Mouse (Mus musculus) heart, postnatal 0 days (tissue): ENCODE measurements around the gene Ggcx. TPM values are rescaled to one million over a fixed set of nuclear protein-coding genes. Genes with fewer than 3 reads are reported as not detected.
"Not testable (repeated sequence)": the region's sequence is repeated elsewhere in the genome, so short reads cannot be mapped to it uniquely, and the experiment has no call there.

Experiments used
- ATAC-seq: fragments of 200-750 bp; cut with Nextera tagmentation; 2 replicates; pipeline ENCODE4 v1.8.0; 2017; ENCODE audit warnings: low read depth, moderate number of reproducible peaks, moderate library complexity; ENCODE audit not compliant: insufficient read depth
- DNase-seq: peaks from one replicate; pipeline ENCODE4 v3.0.0-alpha.2; 2016; ENCODE audit warnings: low spot score
- H3K27ac ChIP-seq: fragments of 300-500 bp; sonication (generic); 2 replicates; pipeline ENCODE4 v1.5.1; 2014; ENCODE audit warnings: low read depth, mild to moderate bottlenecking
- H3K27me3 ChIP-seq: fragments of 300-500 bp; sonication (generic); 2 replicates; pipeline ENCODE4 v1.6.1; 2014; ENCODE audit warnings: low read length, mixed read lengths; ENCODE audit not compliant: control insufficient read depth, insufficient read depth
- H3K36me3 ChIP-seq: fragments of 300-500 bp; sonication (generic); replicated peaks from 2 replicates; pipeline ENCODE4 v1.6.1; 2014; ENCODE audit warnings: low read length, mixed read lengths; ENCODE audit not compliant: control insufficient read depth, insufficient read depth
- H3K4me1 ChIP-seq: fragments of 300-500 bp; sonication (generic); 2 replicates; pipeline ENCODE4 v1.6.1; 2014; ENCODE audit warnings: antibody characterized with exemption; ENCODE audit not compliant: control insufficient read depth, insufficient read depth
- H3K4me2 ChIP-seq: fragments of 300-500 bp; sonication (generic); 2 replicates; pipeline ENCODE4 v1.6.1; 2014; ENCODE audit warnings: low read depth, mild to moderate bottlenecking, low read length, moderate library complexity
- H3K4me3 ChIP-seq: fragments of 300-500 bp; sonication (generic); 2 replicates; pipeline ENCODE4 v1.5.1; 2014; ENCODE audit warnings: low read depth, low read length
- H3K9ac ChIP-seq: fragments of 300-500 bp; sonication (generic); replicated peaks from 2 replicates; pipeline ENCODE4 v1.6.1; 2014; ENCODE audit warnings: low read depth, low read length, mixed read lengths
- H3K9me3 ChIP-seq: fragments of 300-500 bp; sonication (generic); replicated peaks from 2 replicates; pipeline ENCODE4 v1.6.1; 2016; ENCODE audit warnings: low read length; ENCODE audit not compliant: control insufficient read depth
- CTCF ChIP-seq: IDR thresholded peaks from 2 replicates; pipeline ENCODE4 v1.5.1; 2016; ENCODE audit warnings: antibody characterized with exemption, control low read depth, low read depth
- EP300 ChIP-seq: IDR thresholded peaks from 2 replicates; pipeline ENCODE4 v1.6.1; 2016; ENCODE audit warnings: antibody characterized with exemption, low read depth
- WGBS: fragments of 180-500 bp; shearing (Covaris S2); extraction: QIAGEN DNeasy Blood & Tissue Kit; methylation state at CpG from one replicate; pipeline ENCODE4 v1.1.7; 2014; 5-methylcytosine and 5-hydroxymethylcytosine counted together
- polyA plus RNA-seq: library from polyadenylated mRNA; unstranded; fragments of >200 nt; fragmentation: Nextera tagmentation; extraction: Ambion mirVana; gene quantifications from 2 replicates; pipeline ENCODE4 v1.2.1, GENCODE M21; 2015
- total RNA-seq: library from RNA; depleted of rRNA; stranded (reverse); fragments of >200 nt; gene quantifications from 2 replicates; pipeline ENCODE4 v1.2.3, GENCODE M21; 2014; ENCODE audit warnings: low replicate concordance

The Ggcx gene
- total and polyA plus RNA-seq, 2 experiments from 2014 or later, result 13.2 to 16.8 TPM

GRCm38 (mm10) chr6:72466171-72466570 lies 52.1 kb downstream of the Ggcx start:
- Histone ChIP-seq H3K27me3 (no peaks in the 10 kb centered on the region), H3K36me3 (no peaks in the 10 kb centered on the region), H3K9me3 (no peaks in the 10 kb centered on the region), H3K9ac (no peak overlapping the region), H3K4me1 (no peaks in the 10 kb centered on the region), H3K4me2 (no peak overlapping the region), H3K4me3 (no peak overlapping the region), H3K27ac (no peak overlapping the region)
- no peak for ATAC-seq
- 92% methylated on average over 4 of the region's 4 CpGs for WGBS
- no peak for TF ChIP-seq EP300
- TF ChIP-seq CTCF, result no peak
- DNase-seq, result no peak

GRCm38 (mm10) chr6:72473264-72474041 lies 59.3 kb downstream of the Ggcx start:
- TF ChIP-seq CTCF (no peak), EP300 (no peak)

GRCm38 (mm10) chr6:72475221-72475985 lies 61.3 kb downstream of the Ggcx start:
- H3K4me1 ChIP-seq, result 0 out of 2 replicates have a peak, but pooled peaks cover 7% of the 10 kb centered on the region
- H3K4me2 ChIP-seq, result no peak overlapping the region
- H3K9ac ChIP-seq, result no peak overlapping the region
- H3K27me3 ChIP-seq, result no peaks in the 10 kb centered on the region
- H3K36me3 ChIP-seq, result no peaks in the 10 kb centered on the region
- WGBS, result 56% methylated on average over 4 of the region's 4 CpGs
- no peak for TF ChIP-seq CTCF
- no peak for TF ChIP-seq EP300
- DNase-seq (no peak), ATAC-seq (no peak)
- H3K9me3 ChIP-seq, result no peaks in the 10 kb centered on the region
- no peak overlapping the region for H3K4me3 ChIP-seq
- no peak overlapping the region for H3K27ac ChIP-seq

More at GRCm38 (mm10) chr6:72473264-72474041, 59.3 kb downstream of the Ggcx start:
- 59% methylated on average over 14 of the region's 14 CpGs for WGBS
- 0 out of 2 replicates have a peak, but pooled peaks cover 7% of the 10 kb centered on the region for H3K4me1 ChIP-seq
- DNase-seq (peak; percentile 56), ATAC-seq (peak; percentile 58)
- H3K4me2 ChIP-seq, result no peak overlapping the region
- H3K27ac ChIP-seq, result no peak overlapping the region
- no peaks in the 10 kb centered on the region for H3K9me3 ChIP-seq
- H3K27me3 ChIP-seq, result no peaks in the 10 kb centered on the region
- no peak overlapping the region for H3K4me3 ChIP-seq
- H3K36me3 ChIP-seq, result no peaks in the 10 kb centered on the region
- no peak overlapping the region for H3K9ac ChIP-seq

- Histone ChIP-seq H3K4me1 (0 out of 2 replicates have a peak, but pooled peaks cover 7% of the 10 kb centered on the region), H3K36me3 (no peaks in the 10 kb centered on the region), H3K27me3 (no peaks in the 10 kb centered on the region), H3K9me3 (no peaks in the 10 kb centered on the region), H3K4me3 (no peak overlapping the region), H3K4me2 (no peak overlapping the region), H3K27ac (no peak overlapping the region), H3K9ac (no peak overlapping the region)
- ATAC-seq (no peak), DNase-seq (no peak)
- WGBS, result 90% methylated on average over 5 of the region's 5 CpGs
- TF ChIP-seq EP300, result no peak
- TF ChIP-seq CTCF, result no peak
Measured at GRCm38 (mm10) chr6:72476836-72477235, 62.7 kb downstream of the Ggcx start.

GRCm38 (mm10) chr6:72477621-72478020 lies 63.5 kb downstream of the Ggcx start:
- H3K9ac ChIP-seq, result no peak overlapping the region
- H3K4me3 ChIP-seq, result no peak overlapping the region
- WGBS, result 73% methylated on average over 3 of the region's 3 CpGs
- no peaks in the 10 kb centered on the region for H3K9me3 ChIP-seq
- 0 out of 2 replicates have a peak, but pooled peaks cover 7% of the 10 kb centered on the region for H3K4me1 ChIP-seq
- DNase-seq, result no peak
- no peak overlapping the region for H3K27ac ChIP-seq
- no peaks in the 10 kb centered on the region for H3K27me3 ChIP-seq
- H3K4me2 ChIP-seq, result no peak overlapping the region
- TF ChIP-seq CTCF, result no peak
- TF ChIP-seq EP300, result no peak
- no peak for ATAC-seq
- H3K36me3 ChIP-seq, result no peaks in the 10 kb centered on the region

- H3K4me1 ChIP-seq, ATAC-seq, H3K36me3 ChIP-seq, H3K4me3 ChIP-seq, H3K9me3 ChIP-seq, H3K27ac ChIP-seq, DNase-seq, H3K4me2 ChIP-seq, H3K9ac ChIP-seq, H3K27me3 ChIP-seq: not testable (repeated sequence)
- WGBS, result 96% methylated on average over 2 of the region's 3 CpGs
Measured at GRCm38 (mm10) chr6:72478691-72479090, 64.6 kb downstream of the Ggcx start.
